Mouse (Mus musculus) liver, embryonic 18 days (tissue): Measurements from ENCODE around the gene Ush1c. TPM values are rescaled to one million over a fixed set of nuclear protein-coding genes. Genes with fewer than 3 reads are reported as not detected.

ENCODE experiments used
- polyA plus RNA-seq: library from polyadenylated mRNA; depleted of rRNA; stranded (reverse); fragments of >200 nt; gene quantifications from 2 replicates; pipeline ENCODE4 v1.2.3, GENCODE M21; 2012; rRNA removed

Ush1c gene
- polyA plus RNA-seq = 0.07 and 0.14 TPM in 2 replicates

GRCm38 (mm10) chr7:46238346-46238745 is at the start of gene Ush1c:
Ush1c (minus strand) TSS chr7:46238503.

DNA sequence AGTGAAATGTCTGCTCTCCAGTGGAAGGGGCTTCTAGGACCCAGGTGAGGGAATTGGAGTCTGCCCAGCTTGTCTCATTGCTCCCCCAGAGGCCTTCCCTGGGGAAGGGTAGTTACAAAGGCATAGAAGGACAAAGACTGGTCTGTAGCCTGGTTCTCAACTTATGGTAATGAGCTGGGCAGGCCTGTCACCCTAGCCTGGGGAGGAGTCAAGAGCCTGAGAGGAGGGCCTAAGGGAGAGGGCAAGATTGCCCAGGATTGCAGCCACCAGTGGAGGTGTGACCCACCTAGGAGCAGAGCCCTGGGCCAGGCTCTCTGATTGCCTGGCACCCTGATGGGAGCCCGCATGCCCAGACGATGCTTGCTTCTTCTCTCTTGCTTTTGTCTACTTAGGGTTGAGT is 2.4 kb upstream of the Ush1c start, which contains the start of gene Otog:
Gene Otog (plus strand): TSS at position 292 of the 400 bp plus-strand sequence.

GRCm38 (mm10) chr7:46179431-46180275 is 58.6 kb downstream of the Ush1c start, which contains the start of gene Abcc8:
Abcc8 (minus strand) TSS chr7:46180033.

Other genes with a start within 250 kb of the Ush1c start
- gene Abcc6, start 208.2 kb downstream of the Ush1c start, polyA plus RNA-seq = 27.5 and 31.7 TPM in 2 replicates
- 13.0 and 17.8 TPM in 2 replicates for gene Nomo1, start 204.8 kb downstream of the Ush1c start, polyA plus RNA-seq
- 0.01 TPM in 2 replicates for gene Kcnj11, start 137.7 kb downstream of the Ush1c start, polyA plus RNA-seq
- 0.03 and 0.04 TPM in 2 replicates for gene Abcc8, start 58.5 kb downstream of the Ush1c start, polyA plus RNA-seq
- not detected in 2 replicates for gene Otog, start 2.5 kb upstream of the Ush1c start, polyA plus RNA-seq
- gene Myod1, start 138.0 kb upstream of the Ush1c start, polyA plus RNA-seq = 0.01 TPM in 1 of 2 replicates, not detected in the other
- gene Kcnc1, start 158.0 kb upstream of the Ush1c start, polyA plus RNA-seq = under 0.01 and 0.05 TPM in 2 replicates